Mouse (Mus musculus) testis, adult 2 months (tissue): Measurements from ENCODE around the gene Gatb.
"Not testable (repeated sequence)": the region's sequence is repeated elsewhere in the genome, so short reads cannot be mapped to it uniquely, and the experiment has no call there.

ENCODE experiments used
- CTCF ChIP-seq: fragments of 200-500 bp; IDR thresholded peaks from 2 replicates; pipeline ENCODE4 v1.5.1; 2012; ENCODE audit warnings: low read depth, mild to moderate bottlenecking, inconsistent platforms, low read length, moderate library complexity; ENCODE audit not compliant: control insufficient read depth, insufficient read depth, insufficient replicate concordance
- POLR2A ChIP-seq: fragments of 200-500 bp; IDR thresholded peaks from 2 replicates; pipeline ENCODE4 v1.6.1; 2012; ENCODE audit warnings: low read depth, mild to moderate bottlenecking, inconsistent platforms, low read length, moderate library complexity; ENCODE audit not compliant: control insufficient read depth

DNA sequence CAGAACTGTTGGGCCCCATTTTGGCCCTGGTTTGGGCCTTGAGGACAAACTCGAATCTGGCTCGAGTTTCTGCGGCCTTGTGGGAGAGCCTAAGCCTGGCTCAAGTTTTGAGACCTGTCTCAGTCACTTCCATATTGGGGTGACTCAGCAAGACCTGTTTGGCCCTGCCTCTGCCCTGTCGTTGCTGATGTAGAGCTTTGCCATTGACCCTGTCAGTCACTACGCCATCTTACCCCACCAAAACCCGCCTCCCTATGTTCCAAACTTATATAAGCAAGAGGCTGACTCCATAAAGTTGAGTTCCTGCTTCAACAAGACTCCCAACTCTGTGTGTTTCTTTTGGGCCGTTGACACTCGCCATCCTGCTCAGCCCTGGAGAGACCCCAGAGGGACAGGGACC lies 1.4 kb upstream of the Gatb start:
- not testable (repeated sequence) for TF ChIP-seq POLR2A, CTCF
